Mouse (Mus musculus): Measurements from ENCODE around the gene Abcc1.

- TF ChIP-seq CTCF (conservative IDR thresholded peaks at IDR 0.05; ENCODE audit: insufficient read depth, insufficient read length, low read depth, low read length) (no peak), POLR2A (IDR thresholded peaks at IDR 0.05; ENCODE audit: low read depth, low read length) (no peak)
Observed at GRCm38 (mm10) chr16:14352234-14352633, 9.1 kb upstream of the Abcc1 start.

Data from kidney, adult 2 months (tissue).